Mouse (Mus musculus) ES-Bruce4 (cell line): ENCODE measurements around the gene Zfp39. TPM values are rescaled to one million over a fixed set of nuclear protein-coding genes. Genes with fewer than 3 reads are reported as not detected.

Experiments used
- H3K27ac ChIP-seq: 2 replicates; pipeline ENCODE4 v1.5.1; 2012; ENCODE audit warnings: low read length, inconsistent platforms; ENCODE audit not compliant: insufficient read depth
- H3K27me3 ChIP-seq: 2 replicates; pipeline ENCODE4 v1.6.1; 2012; ENCODE audit warnings: mild to moderate bottlenecking, low read length, inconsistent platforms; ENCODE audit not compliant: control insufficient read depth, poor library complexity, insufficient read depth, severe bottlenecking
- H3K36me3 ChIP-seq: 2 replicates; pipeline ENCODE4 v1.6.1; 2012; ENCODE audit warnings: inconsistent platforms, mild to moderate bottlenecking, low read length, moderate library complexity; ENCODE audit not compliant: control insufficient read depth, poor library complexity, insufficient read depth, severe bottlenecking
- H3K4me1 ChIP-seq: one replicate; pipeline ENCODE4 v1.8.1; 2011; ENCODE audit warnings: low read length; ENCODE audit not compliant: control insufficient read depth, insufficient read depth
- H3K4me3 ChIP-seq: 2 replicates; pipeline ENCODE4 v1.5.1; 2011; ENCODE audit warnings: low read depth, mild to moderate bottlenecking, low read length
- H3K9ac ChIP-seq: 2 replicates; pipeline ENCODE4 v1.6.1; 2012; ENCODE audit warnings: low read depth, mild to moderate bottlenecking, inconsistent platforms; ENCODE audit not compliant: poor library complexity, severe bottlenecking
- H3K9me3 ChIP-seq: replicated peaks from 2 replicates; pipeline ENCODE4 v1.6.1; 2012; ENCODE audit warnings: mild to moderate bottlenecking, low read length, inconsistent platforms; ENCODE audit not compliant: control insufficient read depth, poor library complexity, insufficient read depth, severe bottlenecking
- CTCF ChIP-seq: IDR thresholded peaks from one replicate; pipeline ENCODE4 v1.8.1; 2011; ENCODE audit warnings: low read depth, low read length
- EP300 ChIP-seq: IDR thresholded peaks from 2 replicates; pipeline ENCODE4 v1.6.1; 2011; ENCODE audit warnings: low read depth, low read length; ENCODE audit not compliant: insufficient read depth
- POLR2A ChIP-seq: IDR thresholded peaks from one replicate; pipeline ENCODE4 v1.8.1; 2011; ENCODE audit warnings: low read length; ENCODE audit not compliant: insufficient read depth
- polyA plus RNA-seq: library from polyadenylated mRNA; stranded (reverse); fragments of >200 nt; gene quantifications from 2 replicates; pipeline ENCODE4 v1.2.4, GENCODE M21; 2011; ENCODE audit warnings: low read depth; ENCODE audit not compliant: missing spikeins, insufficient read depth, insufficient read length

The Zfp39 gene
- polyA plus RNA-seq, 1 experiment = 6.1 TPM

DNA sequence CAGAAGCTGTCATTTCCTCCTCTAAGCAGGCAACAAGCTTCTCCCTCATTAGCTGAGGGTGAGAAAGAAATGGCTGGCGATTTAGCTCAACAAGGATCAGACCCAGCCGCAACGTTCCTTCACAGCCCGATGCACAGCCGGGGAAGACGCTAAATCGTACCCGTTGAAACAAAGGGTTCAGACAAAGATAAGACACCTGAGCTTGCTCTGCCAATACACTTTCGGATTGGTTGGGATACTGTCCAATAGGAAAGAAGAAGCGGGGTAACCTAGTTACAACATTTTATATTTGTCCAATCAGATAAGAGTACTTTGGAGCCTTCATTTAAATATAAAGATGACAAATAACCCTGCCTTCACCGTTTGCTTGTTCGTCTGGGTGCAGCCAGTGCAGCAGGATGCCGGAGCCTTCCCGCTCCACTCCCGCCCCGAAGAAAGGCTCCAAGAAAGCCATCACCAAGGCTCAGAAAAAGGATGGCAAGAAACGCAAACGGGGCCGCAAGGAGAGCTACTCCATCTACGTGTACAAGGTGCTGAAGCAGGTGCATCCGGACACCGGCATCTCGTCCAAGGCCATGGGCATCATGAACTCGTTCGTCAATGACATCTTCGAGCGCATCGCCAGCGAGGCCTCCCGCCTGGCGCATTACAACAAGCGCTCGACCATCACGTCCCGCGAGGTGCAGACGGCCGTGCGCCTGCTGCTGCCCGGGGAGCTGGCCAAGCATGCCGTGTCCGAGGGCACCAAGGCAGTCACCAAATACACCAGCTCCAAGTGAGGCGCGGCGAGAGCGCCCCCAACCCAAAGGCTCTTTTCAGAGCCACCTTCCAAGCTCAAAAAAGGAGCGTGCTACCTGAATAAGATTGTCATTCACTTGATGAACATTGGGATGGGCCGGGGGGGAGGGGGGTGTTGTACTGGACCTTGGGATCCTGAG lies 44.8 kb upstream of the Zfp39 start, which contains the start of gene Hist3h2ba:
TSS of gene Hist3h2ba (plus strand) at position 379 of the 938 bp plus-strand sequence.
- no peak for TF ChIP-seq EP300
- TF ChIP-seq POLR2A = peak; percentile 87
- H3K27ac ChIP-seq = peak within 1 kb of the TSS; percentile 48

DNA sequence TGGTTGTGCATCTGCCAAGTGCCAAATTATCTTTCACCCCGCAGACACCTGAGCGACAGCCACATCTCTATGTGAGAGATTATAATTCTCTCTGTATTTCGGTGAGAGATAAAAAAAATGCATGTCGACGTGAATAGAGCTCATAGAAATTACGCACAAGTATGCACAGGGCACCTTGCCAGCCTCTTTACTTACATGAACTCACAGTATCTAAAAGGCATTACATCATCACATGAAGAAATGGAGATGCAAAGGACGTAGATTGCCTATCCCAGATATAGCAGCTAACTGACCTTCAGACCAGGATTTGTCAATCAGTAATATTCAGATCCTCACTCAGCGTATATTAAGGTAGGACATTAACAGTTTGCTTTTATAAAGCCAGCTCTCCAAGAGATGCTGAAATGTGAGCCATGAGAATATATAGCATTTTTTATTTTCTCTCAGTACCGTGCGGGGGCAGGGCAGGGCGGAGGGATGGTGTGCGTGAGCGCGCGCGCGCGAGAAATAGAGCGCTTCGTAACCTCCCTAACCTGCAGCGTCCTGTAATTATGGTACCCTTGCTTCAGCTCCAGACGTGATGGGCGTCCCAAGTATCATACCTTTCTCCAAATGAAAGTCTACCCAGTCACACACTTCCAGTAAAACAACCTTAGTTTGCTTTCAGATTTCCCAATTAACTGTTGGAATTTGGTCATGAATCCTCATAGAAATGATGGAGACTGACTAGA lies 43.9 kb upstream of the Zfp39 start:
- Histone ChIP-seq H3K9ac (0 out of 2 replicates have a peak overlapping the region, but pooled peaks have one; percentile 10), H3K27ac (peak overlapping the region; percentile 34; the same call in 1 of the 2 replicates), H3K27me3 (no peaks in the 10 kb centered on the region; the same call in none of the 2 replicates)

More for the DNA sequence above, 44.8 kb upstream of the Zfp39 start, which contains the start of gene Hist3h2ba:
- H3K9me3 ChIP-seq = no peaks in the 10 kb centered on the region
- H3K4me3 ChIP-seq = peak within 1 kb of the TSS; percentile 66
- H3K27me3 ChIP-seq = no peaks in the 10 kb centered on the region; the same call in none of the 2 replicates
- no peaks in the 10 kb centered on the region for H3K36me3 ChIP-seq
- no peaks in the 10 kb centered on the region for H3K4me1 ChIP-seq
- peak within 1 kb of the TSS; percentile 73 for H3K9ac ChIP-seq

GRCm38 (mm10) chr11:58947306-58947705 lies 43.3 kb upstream of the Zfp39 start:
- Histone ChIP-seq H3K27me3 (no peaks in the 10 kb centered on the region; the same call in none of the 2 replicates), H3K4me1 (no peaks in the 10 kb centered on the region), H3K27ac (no peak overlapping the region), H3K9me3 (no peaks in the 10 kb centered on the region), H3K4me3 (no peak overlapping the region), H3K9ac (0 out of 2 replicates have a peak overlapping the region, but pooled peaks have one; percentile 10), H3K36me3 (no peaks in the 10 kb centered on the region)
- TF ChIP-seq CTCF (no peak), EP300 (no peak), POLR2A (no peak)

More for the DNA sequence above, 43.9 kb upstream of the Zfp39 start:
- H3K36me3 ChIP-seq = no peaks in the 10 kb centered on the region
- no peaks in the 10 kb centered on the region for H3K9me3 ChIP-seq
- H3K4me1 ChIP-seq = no peaks in the 10 kb centered on the region
- peak overlapping the region; percentile 32 for H3K4me3 ChIP-seq
- TF ChIP-seq EP300 (no peak), CTCF (no peak), POLR2A (no peak)

DNA sequence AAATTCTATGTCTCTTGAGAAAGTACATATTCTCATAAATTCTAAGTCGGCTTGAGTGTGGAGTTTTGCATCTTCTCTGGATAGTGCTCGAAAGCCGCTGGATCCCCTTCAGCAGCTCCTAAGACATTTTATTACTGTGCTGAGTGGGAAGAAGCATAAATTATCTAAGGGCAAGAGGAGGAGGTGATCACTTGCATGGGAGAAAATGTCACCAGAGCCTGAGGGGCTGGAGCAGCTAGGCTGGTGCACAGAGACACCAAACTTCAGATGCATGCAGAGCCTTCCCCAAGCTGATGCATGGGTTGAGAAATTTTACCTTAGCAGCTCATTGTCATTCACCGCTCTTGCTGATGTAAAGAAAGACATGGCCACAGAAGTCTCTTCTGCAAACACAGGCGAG lies 40.1 kb upstream of the Zfp39 start:
- Histone ChIP-seq H3K4me1 (no peaks in the 10 kb centered on the region), H3K36me3 (no peaks in the 10 kb centered on the region), H3K9me3 (no peaks in the 10 kb centered on the region), H3K9ac (no peak overlapping the region), H3K4me3 (no peak overlapping the region), H3K27me3 (no peaks in the 10 kb centered on the region; the same call in none of the 2 replicates), H3K27ac (no peak overlapping the region)
- TF ChIP-seq POLR2A = no peak
- no peak for TF ChIP-seq EP300
- no peak for TF ChIP-seq CTCF

- Histone ChIP-seq H3K27me3 (no peaks in the 10 kb centered on the region), H3K4me1 (no peaks in the 10 kb centered on the region), H3K27ac (no peak overlapping the region), H3K4me3 (peak overlapping the region; percentile 11; the same call in 1 of the 2 replicates), H3K9me3 (no peaks in the 10 kb centered on the region), H3K9ac (no peak overlapping the region), H3K36me3 (peaks cover 17% of the 10 kb centered on the region)
- no peak for TF ChIP-seq CTCF
- no peak for TF ChIP-seq EP300
- TF ChIP-seq POLR2A = no peak
Measured at GRCm38 (mm10) chr11:58939088-58939439, 35.0 kb upstream of the Zfp39 start.
